Mouse (Mus musculus) lung, postnatal 4 days (tissue): Measurements from ENCODE around the gene Cd83.

ENCODE experiments used
- DNase-seq, 2 experiments: peaks; one replicate each; pipeline ENCODE4 v3.0.0; 2021

Gene Cd83

DNA sequence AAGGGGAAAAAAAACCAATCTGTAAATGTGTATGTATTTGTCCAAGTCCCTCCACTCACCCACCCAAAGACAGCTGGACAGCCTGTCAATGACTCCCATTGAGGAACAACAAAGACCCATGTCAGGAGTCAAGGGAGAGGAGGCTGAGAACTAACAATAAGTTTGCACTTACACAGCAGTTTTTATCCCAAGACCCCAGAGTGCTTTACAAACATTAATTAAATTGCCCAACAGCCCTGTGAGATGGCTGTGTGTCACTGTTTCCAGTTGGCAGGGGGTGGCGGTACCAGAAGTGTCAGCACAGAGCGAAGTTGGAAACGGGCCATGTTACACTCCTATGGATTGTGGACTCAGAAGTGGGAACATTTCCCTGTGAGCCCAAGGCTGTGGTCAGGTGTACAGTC is 22.7 kb downstream of the Cd83 start:
- peak; percentile 64 to 75 for DNase-seq

DNA sequence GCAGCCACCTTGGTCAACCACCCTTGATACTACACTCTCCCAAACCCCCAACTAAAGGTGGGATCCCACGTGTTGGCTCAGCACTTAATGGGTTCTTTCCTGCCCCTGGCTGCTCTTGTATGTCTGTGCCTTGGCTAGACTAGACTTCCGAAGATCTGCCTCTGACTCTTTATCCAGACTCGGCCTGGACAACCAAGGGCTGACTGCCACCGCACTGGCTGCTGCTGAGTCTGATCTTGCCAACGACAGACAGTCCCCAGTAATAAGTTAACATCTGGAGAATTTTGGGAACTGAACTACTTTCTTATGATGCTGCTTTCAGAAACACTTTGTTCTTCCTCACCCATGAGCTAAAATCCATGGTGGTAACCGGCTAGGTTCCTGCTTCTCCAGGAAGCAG is 26.0 kb downstream of the Cd83 start:
- no peak for DNase-seq

DNA sequence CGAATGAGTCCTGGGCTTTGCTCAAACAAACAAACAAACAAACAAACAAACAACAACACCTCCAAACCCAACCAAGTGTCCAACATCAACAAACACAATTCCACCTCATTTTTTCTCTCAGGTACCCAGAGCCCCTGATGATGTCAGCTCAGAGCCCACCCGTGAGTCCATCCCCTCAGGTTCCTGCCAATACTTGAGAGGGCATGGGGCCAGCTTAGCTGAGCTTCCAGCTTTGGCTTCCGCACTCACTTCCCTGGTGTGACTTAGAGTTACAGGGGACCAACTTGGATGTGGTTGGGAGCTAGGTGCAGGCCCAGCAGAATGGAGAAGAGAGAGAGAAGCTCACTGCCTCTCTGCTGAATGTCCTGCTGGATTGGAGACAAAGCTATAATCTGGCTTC is 27.3 kb downstream of the Cd83 start:
- DNase-seq = no peak

DNA sequence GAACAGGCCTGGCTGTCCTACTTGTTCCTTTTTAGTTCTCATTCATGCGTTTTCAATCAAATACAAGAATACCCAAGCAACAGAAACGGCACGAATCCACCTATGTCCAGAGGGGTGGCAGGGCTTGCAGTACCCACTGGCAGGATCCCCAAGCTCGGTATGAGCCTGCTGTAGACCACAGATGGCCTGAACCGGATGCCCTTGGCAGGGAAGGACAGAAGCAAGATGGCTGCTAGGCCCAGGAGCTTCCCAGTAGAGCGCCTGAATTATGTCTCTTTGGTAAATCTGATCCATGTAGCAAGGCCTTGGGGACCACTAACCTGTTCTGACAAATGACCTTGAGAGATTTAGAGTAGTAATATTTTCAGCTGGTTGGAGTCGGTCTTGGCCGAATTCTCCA is 28.9 kb downstream of the Cd83 start:
- no peak for DNase-seq

DNA sequence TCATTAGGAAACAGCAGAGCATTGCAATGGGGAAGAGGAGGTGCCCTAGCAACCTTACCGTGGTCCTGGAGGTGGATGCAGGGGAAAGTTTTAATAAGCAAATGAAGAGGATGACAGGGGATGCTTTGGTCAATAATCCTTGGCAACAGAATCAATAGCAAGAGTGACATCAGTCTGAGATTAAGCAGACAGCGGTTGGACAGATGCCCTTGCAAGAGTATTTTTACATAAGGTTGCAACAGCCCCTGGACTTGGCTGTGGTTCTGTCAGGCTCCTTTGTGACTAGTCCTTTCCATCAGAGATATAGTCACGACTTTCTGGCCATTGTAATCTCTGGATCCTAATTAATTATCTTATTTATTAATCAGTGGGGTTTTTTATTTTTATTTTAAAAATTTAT is 32.9 kb downstream of the Cd83 start:
- no peak for DNase-seq

DNA sequence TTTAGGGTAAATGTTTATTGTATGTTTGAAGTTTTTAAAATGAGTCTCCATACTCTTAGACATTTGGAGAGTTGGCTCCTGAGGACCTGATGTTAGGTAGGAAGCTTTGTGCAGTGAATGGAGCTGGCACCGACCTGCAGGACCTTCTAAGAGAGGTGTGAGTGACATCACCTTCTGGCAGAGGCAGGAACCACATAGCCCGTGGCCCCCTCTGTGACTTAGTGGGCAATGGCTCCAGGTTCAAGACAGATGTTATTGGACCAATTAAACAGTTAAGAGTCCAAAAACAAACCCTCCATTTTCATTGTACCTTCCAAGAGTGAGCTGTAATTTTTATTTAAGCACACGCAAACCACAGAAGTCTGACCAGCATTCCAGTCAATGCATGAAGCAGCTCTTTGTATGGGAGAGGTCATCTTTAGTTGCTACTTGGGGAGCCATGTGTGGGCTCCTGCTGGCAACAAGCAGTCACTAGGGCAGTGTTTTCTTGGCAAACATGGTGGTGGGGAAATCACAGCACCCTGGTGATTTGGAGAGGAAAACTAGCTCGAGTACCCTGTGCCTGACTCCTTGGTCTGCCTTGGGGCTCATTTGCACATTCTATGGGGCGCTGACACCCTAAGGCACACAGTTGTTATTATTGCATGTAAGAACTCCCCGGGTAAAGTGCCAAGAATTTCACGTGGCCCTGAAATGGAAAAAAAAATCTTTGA is 33.9 kb downstream of the Cd83 start:
- no peak for DNase-seq

DNA sequence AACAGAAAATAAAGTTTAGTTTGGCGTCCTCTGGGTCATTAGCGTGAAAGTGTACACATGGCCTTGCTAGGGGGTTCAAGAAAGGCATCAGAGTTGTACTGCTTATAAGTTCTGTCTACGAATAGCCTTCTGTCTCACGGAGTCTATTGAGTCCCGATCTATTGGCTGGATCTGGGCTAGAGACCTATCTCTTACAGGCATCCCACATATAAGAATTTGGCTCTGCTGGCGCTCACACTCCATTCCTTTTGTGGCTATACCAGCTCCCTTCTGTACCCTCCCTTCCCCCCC is 34.4 kb downstream of the Cd83 start:
- DNase-seq = no peak

DNA sequence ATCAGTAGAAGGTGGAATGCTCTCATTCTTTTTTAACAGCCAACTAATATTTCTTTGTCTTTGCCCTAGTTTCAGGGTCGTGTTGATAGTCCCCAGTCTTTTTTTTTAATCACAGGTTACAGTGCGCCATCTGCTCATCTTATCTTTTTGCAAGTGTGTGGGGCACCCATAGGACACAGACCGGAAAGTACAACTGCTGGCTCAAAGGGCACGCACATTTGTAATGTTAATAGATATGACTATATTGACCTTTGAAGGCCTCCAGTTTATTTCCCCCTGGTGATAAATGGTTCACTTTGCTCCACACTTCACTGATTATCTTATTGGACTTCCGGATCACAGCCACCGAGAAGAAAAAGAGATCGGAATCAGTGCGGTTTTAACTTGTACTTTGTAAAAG is 35.5 kb downstream of the Cd83 start:
- no peak for DNase-seq

DNA sequence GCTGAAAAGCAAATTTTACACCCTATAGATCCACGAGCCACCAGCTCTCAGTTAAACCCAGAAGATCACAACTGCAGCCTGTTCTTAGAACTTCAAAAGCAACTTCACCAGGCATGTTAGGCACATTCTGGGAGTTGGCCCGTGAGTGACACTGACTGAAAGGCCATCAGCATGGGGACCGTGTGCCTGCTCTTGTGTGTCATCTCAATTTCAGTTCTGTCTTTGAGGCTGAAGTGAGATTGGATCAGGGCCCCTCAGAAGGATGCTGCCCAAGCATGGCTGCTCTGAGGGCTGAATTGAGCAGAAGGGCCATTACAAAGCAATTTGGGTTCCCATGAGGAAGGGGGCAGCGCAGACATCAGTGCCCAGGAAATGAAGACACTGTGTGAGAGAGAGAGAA is 37.7 kb downstream of the Cd83 start:
- no peak for DNase-seq

DNA sequence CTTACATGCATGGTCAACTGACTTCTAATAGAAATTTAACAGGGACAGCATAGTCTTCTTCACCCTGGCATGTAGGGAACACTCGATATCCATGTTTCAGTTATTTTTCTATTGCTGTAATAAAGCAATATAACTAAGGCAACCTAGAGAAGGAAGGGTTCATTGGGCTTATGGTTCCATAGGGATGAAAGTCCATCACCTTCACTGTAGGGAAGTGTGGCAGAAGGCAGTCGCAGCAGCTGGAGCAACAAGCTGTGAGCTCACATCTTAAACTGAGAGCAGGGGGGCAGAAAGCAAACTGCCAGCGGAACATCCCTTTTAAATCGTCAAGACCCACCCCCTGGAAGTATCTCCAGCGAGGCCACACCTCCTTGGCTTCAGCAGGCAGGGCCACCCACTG is 44.1 kb downstream of the Cd83 start:
- DNase-seq = no peak

DNA sequence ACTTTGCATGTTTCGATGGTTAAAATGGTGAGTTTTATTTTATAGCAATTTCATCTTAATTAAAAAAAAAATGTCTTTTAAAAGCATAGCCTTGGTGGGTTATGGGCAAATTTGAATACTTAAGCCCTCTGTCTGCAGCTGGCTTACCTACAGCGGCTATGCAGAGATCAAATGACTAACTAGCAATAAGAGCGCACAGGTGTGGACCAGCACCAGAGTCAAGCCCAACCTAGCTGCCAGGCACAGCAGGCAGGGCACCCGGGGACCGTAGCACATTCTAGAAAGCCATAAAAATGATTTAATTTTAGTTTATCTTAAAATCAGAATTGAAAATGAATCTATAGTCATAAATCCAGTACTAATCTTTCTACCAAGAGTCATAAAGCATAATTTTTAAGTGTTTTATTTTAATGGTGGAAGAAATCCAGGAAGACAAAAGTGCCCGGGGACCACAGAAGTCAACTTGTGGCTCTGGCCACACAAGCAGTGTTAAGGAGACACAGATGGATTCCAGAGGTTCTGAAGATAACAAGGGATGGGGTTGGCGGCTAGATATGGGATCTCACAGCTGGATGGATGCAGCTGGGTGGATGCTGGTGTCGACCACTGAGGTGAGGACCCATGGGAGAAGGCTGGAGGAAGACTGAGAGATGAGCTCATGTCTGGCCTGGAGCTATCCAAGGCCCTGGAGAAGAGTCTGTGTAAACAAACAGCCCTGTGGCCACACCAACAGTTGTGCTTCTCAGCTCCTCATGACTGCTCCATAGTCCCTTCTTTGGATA is 46.5 kb downstream of the Cd83 start:
- peak in 1 of 2 experiments; percentile 35 for DNase-seq

DNA sequence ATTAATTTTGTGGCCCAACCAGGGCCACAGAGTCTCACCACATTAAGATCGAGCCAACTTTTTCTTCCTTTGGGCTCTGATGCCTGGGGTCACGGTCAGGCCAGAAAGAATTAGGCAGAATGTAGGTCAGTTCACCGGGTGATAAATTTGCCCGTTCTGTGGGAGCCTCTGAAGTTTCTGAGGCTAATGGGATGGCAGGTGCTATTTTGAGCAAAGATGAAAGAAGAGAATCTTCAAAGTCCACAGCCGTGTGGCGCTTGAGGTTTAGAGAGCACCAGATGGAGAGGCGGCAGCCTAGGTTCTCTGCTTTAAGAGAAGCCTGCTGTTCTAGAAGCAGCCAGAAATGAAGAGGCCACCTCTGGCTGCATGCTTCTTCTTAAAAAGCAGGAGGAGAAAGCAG is 48.2 kb downstream of the Cd83 start:
- no peak for DNase-seq

DNA sequence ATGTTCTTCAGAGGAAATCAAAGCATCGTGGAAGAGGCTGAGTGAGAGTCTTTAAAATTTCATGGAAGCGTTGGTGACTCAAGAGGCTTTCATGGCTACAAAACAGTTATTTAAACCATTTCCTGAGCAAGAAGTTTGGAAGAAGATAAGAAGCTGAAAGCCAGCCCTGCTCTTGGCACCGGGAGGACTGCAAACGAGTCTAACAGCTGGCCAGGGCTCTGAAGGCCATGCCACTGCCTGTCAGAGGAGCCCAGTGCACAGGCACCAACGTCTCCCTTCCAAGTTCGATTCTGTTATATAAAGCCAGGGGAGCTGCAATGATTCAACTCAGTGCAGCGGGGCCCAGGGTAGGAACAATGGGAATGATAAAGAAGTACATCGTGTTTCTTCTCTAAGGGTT is 51.8 kb downstream of the Cd83 start:
- DNase-seq = peak in 1 of 2 experiments; percentile 31

DNA sequence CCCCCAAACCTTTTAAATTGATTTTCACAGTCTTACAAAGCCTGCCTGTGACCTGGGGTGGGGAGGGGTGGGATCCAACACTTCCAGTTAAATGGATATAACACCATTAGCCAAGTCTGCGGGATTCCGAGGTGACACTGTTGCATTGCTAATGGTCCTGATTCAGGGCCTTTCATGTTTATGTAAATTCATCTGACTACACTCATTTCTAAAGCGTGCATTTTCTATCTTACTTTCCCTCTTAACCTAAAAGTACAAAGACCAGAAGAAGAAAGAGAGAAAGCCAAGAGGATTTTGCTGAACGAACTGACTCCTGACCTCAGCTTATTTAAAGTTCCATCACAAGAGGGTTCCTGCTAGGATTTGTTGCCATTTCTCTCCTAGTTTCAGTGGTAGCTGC is 53.2 kb downstream of the Cd83 start:
- DNase-seq = no peak

DNA sequence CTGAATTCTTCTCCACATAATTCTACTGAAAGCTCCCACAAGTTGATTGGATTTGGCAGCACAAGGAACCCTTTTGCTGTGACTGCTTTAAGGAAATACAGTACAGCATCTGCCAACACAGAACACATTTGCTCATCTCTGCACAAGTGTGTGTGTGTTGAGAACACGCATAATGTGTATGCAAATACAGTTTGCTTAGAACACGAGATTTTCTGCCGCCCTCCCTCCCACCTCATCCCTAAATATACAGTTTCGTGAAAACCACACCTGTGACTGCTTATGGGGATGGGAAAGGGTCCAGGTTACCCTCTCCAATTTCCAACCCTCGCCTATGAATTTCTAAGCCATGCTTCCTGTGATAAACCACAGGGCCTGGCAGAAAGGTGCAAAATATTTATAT is 60.6 kb downstream of the Cd83 start:
- DNase-seq = no peak

DNA sequence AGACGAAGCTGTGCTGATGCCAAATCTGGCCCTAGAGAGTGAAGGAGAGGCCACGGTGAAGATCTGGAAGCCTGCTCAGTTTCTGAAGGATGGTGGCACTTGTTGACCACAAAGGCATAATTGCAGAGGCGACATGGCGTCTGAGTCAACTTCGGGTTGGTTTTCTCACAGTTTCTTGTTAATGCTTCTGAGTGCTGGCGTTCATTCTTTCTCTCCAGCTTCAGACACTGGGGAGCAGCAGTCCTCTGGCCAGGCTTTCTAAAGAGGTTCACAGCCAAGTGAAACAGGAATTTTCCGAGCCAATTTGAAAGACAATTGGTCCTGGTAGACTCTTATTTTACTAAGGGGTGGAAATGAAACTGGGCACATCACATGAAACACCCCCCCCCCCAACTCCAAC is 62.6 kb downstream of the Cd83 start:
- DNase-seq = no peak

DNA sequence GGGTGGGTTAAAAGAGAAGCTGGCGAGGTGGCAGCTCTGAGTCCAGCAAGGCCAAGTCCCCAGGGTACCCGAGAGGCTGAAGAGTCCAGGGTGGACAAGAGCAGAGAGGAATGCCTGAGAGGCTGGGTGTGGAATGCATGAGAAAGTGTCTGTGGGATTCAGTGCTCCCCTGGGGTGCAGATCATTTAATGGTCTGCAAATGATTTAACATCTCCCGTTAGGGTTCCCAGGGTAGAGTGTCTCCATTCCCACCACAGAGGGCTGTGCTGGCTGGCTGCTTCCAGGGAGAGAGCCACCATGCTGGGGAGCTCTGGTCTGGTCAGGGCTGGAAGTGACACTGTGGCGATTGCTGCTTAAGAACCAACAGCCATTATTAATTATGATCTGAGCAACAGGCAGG is 65.2 kb downstream of the Cd83 start:
- no peak for DNase-seq

DNA sequence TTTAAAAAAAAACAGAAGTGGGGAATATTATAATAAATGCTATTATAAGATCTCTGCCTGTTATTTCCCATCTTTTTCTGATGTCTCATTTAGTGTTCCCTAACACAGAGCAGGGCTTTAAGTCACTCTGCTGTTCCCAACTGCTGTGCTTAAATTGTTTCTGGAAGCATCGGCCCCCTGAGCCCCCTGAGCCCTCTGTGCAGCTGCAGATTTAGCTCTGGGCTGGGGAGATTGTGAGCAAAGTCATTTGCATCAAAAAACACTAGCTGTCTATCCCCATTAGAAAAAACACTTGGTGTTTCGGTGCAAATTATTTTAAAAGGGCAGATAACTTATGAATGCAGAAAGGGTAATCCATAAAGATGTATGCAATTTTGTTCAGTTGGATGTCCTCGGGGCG is 66.5 kb downstream of the Cd83 start:
- no peak for DNase-seq
